Mouse (Mus musculus) intestine, postnatal 0 days (tissue): ENCODE data around the gene Padi4. TPM values are rescaled to one million over a fixed set of nuclear protein-coding genes. Genes with fewer than 3 reads are reported as not detected.

Experiments used
- ATAC-seq: fragments of 200-750 bp; cut with Nextera tagmentation; 2 replicates; pipeline ENCODE4 v1.8.0; 2017; ENCODE audit warnings: mild to moderate bottlenecking, moderate TSS enrichment, moderate library complexity
- H3K27ac ChIP-seq: fragments of 300-500 bp; sonication (generic); 2 replicates; pipeline ENCODE4 v1.5.1; 2014; ENCODE audit warnings: mild to moderate bottlenecking, low read depth, low read length, moderate library complexity
- H3K27me3 ChIP-seq: fragments of 300-500 bp; sonication (generic); replicated peaks from 2 replicates; pipeline ENCODE4 v1.6.1; 2014; ENCODE audit warnings: low read length, mixed read lengths; ENCODE audit not compliant: control insufficient read depth, insufficient read depth
- H3K36me3 ChIP-seq: fragments of 300-500 bp; sonication (generic); 2 replicates; pipeline ENCODE4 v1.6.1; 2014; ENCODE audit warnings: mild to moderate bottlenecking, moderate library complexity; ENCODE audit not compliant: control insufficient read depth, insufficient read depth
- H3K4me1 ChIP-seq: fragments of 300-500 bp; sonication (generic); replicated peaks from 2 replicates; pipeline ENCODE4 v1.6.1; 2014; ENCODE audit warnings: antibody characterized with exemption, low read length, mixed read lengths; ENCODE audit not compliant: control insufficient read depth, insufficient read depth
- H3K4me2 ChIP-seq: fragments of 300-500 bp; sonication (generic); replicated peaks from 2 replicates; pipeline ENCODE4 v1.6.1; 2014; ENCODE audit warnings: low read depth, mild to moderate bottlenecking, moderate library complexity
- H3K4me3 ChIP-seq: fragments of 300-500 bp; sonication (generic); 2 replicates; pipeline ENCODE4 v1.5.1; 2014; ENCODE audit warnings: low read depth, low read length
- H3K9ac ChIP-seq: fragments of 300-500 bp; sonication (generic); 2 replicates; pipeline ENCODE4 v1.6.1; 2014; ENCODE audit warnings: mild to moderate bottlenecking, low read depth, low read length
- H3K9me3 ChIP-seq: fragments of 300-500 bp; sonication (generic); 2 replicates; pipeline ENCODE4 v1.6.1; 2016; ENCODE audit warnings: mixed run types; ENCODE audit not compliant: control insufficient read depth
- CTCF ChIP-seq: sonication (generic); IDR thresholded peaks from 2 replicates; pipeline ENCODE4 v1.5.1; 2016; ENCODE audit warnings: low read depth, mild to moderate bottlenecking, control low read depth, antibody characterized with exemption, moderate library complexity
- WGBS: fragments of 180-500 bp; shearing (Covaris S2); extraction: QIAGEN DNeasy Blood & Tissue Kit; methylation state at CpG from one replicate; pipeline ENCODE4 v1.1.7; 2014; 5-methylcytosine and 5-hydroxymethylcytosine counted together
- microRNA-seq: library from miRNA; unstranded; fragments of <30 nt; microRNA quantifications from one replicate; pipeline ENCODE4, GENCODE M21; 2016
- polyA plus RNA-seq: library from polyadenylated mRNA; unstranded; fragments of >200 nt; fragmentation: Nextera tagmentation; extraction: Ambion mirVana; gene quantifications from 2 replicates; pipeline ENCODE4 v1.2.1, GENCODE M21; 2015

Gene Padi4
- polyA plus RNA-seq, 1 experiment from 2014 or later = 5.5 TPM

- Histone ChIP-seq H3K4me2 (peak overlapping the region; percentile 98), H3K27me3 (no peaks in the 10 kb centered on the region), H3K4me3 (peak overlapping the region; percentile 84), H3K9me3 (no peaks in the 10 kb centered on the region), H3K27ac (peak overlapping the region; percentile 95), H3K4me1 (no peaks in the 10 kb centered on the region), H3K36me3 (peaks cover 4% of the 10 kb centered on the region; the same call in 1 of the 2 replicates), H3K9ac (peak overlapping the region; percentile 78)
- under 1% methylated on average over 63 of the region's 107 CpGs for WGBS
- peak; percentile 41 for ATAC-seq
- TF ChIP-seq CTCF = no peak
Measured at GRCm38 (mm10) chr4:140701716-140702561, 72.1 kb downstream of the Padi4 start.

DNA sequence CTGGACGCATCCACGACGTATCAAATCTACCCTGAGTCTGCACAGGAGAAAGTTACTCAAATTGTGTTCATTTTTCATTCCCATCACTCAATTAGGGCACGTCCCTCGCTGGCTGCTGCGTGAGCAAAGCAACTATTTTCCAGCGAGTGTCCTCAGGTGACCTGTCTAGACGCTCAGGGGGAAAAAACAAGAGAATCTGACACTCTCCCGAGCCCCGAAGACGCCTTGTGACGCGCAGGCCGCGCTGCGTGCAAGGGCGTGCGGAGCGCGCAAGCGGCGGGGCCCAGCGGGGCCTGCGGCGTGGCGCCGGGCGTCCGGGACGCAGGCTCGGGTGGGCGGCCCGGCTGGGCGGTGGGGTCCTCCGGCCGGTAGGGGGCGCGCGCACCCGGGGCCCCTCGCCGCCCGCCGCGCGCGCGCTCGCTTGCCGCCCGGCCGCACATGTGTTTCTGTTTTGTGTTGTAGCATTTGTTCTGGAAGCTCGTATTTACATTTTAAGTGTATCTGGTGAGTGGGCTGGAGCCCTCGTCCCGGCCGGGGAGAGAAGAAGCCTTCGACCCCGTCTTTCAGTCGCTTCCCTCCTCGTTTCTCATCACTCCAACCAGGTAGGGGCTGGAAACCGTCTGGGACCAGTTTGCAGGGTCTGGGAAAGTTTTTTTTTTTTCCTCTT, 72.9 kb downstream of the Padi4 start:
- Histone ChIP-seq H3K4me1 (no peaks in the 10 kb centered on the region), H3K4me3 (peak overlapping the region; percentile 84), H3K27ac (peak overlapping the region; percentile 95; the same call in 1 of the 2 replicates), H3K36me3 (peaks cover under 1% of the 10 kb centered on the region; the same call in 1 of the 2 replicates), H3K4me2 (peak overlapping the region; percentile 98), H3K9me3 (no peaks in the 10 kb centered on the region), H3K27me3 (no peaks in the 10 kb centered on the region), H3K9ac (peak overlapping the region; percentile 78)
- peak; percentile 64 for ATAC-seq
- WGBS = under 1% methylated on average over 53 of the region's 61 CpGs
- peak; percentile 55 for TF ChIP-seq CTCF

DNA sequence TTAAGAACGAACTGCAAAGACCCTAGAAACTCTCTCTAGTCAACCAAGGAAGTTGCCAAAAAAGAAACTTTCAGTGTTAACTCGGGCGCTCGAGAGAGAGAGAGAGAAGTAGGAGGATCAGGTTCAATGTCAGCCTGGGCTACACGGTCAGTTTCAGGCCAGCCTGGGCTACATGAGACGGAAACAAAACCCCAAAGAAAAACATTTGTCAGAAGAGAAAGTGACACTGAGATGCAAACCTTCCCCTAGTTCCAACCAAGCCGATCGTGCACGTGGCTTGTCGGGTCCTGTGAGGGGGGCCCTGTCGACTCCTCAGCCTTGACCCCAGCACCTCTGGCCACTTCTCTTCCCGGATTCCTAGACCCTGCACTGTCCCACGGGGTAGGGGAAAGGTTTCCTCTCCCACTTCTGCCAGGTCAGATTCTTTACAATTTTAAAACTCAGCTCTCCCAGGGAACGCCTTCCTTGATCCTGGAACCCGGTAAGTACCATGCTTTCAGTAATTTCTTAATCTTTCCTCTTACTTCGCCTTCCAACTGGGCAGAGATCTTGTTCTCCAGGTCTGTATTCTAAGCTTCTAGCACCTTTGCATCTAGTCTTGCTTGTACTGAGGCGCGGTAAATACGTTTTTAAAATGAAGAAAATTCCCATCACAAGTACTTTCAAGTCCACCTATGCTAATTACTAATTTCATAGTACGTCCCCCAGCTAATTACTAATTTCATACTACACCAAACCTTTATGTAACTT, 73.6 kb downstream of the Padi4 start, which contains the start of gene Rcc2:
Gene Rcc2, plus strand, starts transcription at position 273 of the 750 bp plus-strand sequence.
- peak within 1 kb of the TSS; percentile 78 for H3K9ac ChIP-seq
- 19% methylated on average over 20 of the region's 20 CpGs for WGBS
- no peak for ATAC-seq
- H3K27ac ChIP-seq = peak within 1 kb of the TSS; percentile 95; the same call in 1 of the 2 replicates
- no peaks in the 10 kb centered on the region for H3K9me3 ChIP-seq
- peak within 1 kb of the TSS; percentile 84 for H3K4me3 ChIP-seq
- H3K27me3 ChIP-seq = no peaks in the 10 kb centered on the region
- H3K4me2 ChIP-seq = peak within 1 kb of the TSS; percentile 98
- H3K36me3 ChIP-seq = no peaks in the 10 kb centered on the region
- no peaks in the 10 kb centered on the region for H3K4me1 ChIP-seq
- TF ChIP-seq CTCF = no peak

DNA sequence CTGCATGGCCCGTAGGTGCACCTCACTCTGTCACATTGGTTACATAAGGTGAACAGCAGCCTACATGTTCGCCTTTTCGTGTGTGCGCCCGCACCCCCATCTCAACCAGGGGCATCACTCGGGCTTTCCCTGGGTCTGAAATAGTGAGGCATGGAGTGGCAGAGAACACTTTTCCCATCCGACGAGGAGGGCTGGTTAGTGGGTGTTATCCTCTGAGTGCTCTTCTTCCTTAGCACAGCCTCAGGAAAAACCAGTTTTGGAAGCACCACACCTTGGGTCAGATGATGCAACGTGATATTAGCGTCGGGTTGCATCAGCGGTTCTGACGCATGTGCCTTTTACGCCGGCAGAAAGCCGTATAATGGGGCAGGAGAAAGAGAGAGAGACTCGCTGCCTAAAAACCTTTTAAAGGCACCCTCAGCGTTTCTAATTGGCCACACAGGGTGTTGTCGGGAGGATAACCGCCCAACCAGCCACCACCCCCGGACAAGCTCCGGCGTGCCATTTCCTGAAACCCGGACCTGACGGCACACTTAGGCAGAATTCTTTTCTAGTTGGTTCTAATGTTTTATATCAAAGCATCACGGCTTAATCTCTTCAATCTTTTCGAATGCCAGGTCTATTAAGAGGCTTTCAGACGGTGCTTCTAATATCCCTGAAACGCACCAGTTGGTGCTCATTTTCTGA, 74.5 kb downstream of the Padi4 start:
- no peak overlapping the region for H3K27ac ChIP-seq
- no peaks in the 10 kb centered on the region for H3K4me1 ChIP-seq
- H3K4me3 ChIP-seq = peak overlapping the region; percentile 18
- no peaks in the 10 kb centered on the region for H3K9me3 ChIP-seq
- TF ChIP-seq CTCF = no peak
- no peaks in the 10 kb centered on the region for H3K27me3 ChIP-seq
- H3K4me2 ChIP-seq = peak overlapping the region; percentile 98
- 8% methylated on average over 29 of the region's 29 CpGs for WGBS
- peak; percentile 14; the same call in 1 of the 2 replicates for ATAC-seq
- no peaks in the 10 kb centered on the region for H3K36me3 ChIP-seq
- no peak overlapping the region for H3K9ac ChIP-seq

Small RNAs within 50 kb of the gene (microRNA-seq; reads per million reads assigned to microRNA genes)
- gene Gm25951 = not detected

Other genes with a start within 250 kb of the Padi4 start
- gene Arhgef10l, start 108.2 kb downstream of the Padi4 start, polyA plus RNA-seq = 3.9 and 5.4 TPM in 2 replicates
- 14.6 and 15.6 TPM in 2 replicates for gene Rcc2, start 73.7 kb downstream of the Padi4 start, polyA plus RNA-seq
- not detected in 2 replicates for gene Padi6, start 31.6 kb downstream of the Padi4 start, polyA plus RNA-seq
- gene Padi3, start 36.4 kb upstream of the Padi4 start, polyA plus RNA-seq = 0.83 and 0.85 TPM in 2 replicates
- 0.37 and 0.47 TPM in 2 replicates for gene Padi1, start 71.5 kb upstream of the Padi4 start, polyA plus RNA-seq
- gene Padi2, start 132.1 kb upstream of the Padi4 start, polyA plus RNA-seq = 1.1 and 1.2 TPM in 2 replicates
- 588 and 627 TPM in 2 replicates for gene Sdhb, start 187.0 kb upstream of the Padi4 start, polyA plus RNA-seq
- 10.9 and 11.7 TPM in 2 replicates for gene Atp13a2, start 212.6 kb upstream of the Padi4 start, polyA plus RNA-seq
- gene Mfap2, start 236.2 kb upstream of the Padi4 start, polyA plus RNA-seq = 117 and 138 TPM in 2 replicates